Mouse (Mus musculus) heart, adult 2 months (tissue): ENCODE measurements around the gene Ppp1r7.
"Not testable (repeated sequence)": the region's sequence is repeated elsewhere in the genome, so short reads cannot be mapped to it uniquely, and the experiment has no call there.

Source experiments
- CTCF ChIP-seq: fragments of 200-600 bp; IDR thresholded peaks from 2 replicates; pipeline ENCODE4 v1.8.1; 2022; ENCODE audit warnings: antibody characterized with exemption, mild to moderate bottlenecking, moderate library complexity
- EP300 ChIP-seq: fragments of 200-500 bp; IDR thresholded peaks from 2 replicates; pipeline ENCODE4 v1.6.1; 2011; ENCODE audit warnings: low read depth, low read length, control low read depth; ENCODE audit not compliant: insufficient read depth
- POLR2A ChIP-seq: fragments of 200-500 bp; IDR thresholded peaks from 2 replicates; pipeline ENCODE4 v1.6.1; 2011; ENCODE audit warnings: mild to moderate bottlenecking, low read depth, low read length, control low read depth; ENCODE audit not compliant: insufficient read depth

DNA sequence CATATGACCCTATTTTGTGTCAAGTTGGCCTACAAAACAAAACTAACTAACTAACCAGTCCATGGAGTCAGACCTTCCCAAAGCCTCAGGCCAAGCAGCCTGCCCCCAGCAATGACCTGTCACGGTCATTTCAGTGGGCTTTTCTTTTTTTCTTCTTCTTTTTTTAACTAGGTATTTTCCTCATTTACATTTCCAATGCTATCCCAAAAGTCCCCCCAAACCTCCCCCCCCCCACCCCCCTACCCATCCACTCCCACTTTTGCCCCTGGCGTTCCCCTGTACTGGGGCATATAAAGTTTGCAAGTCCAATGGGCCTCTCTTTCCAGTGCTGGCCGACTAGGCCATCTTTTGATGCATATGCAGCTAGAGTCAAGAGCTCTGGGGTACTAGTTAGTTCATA, 48.2 kb upstream of the Ppp1r7 start:
- TF ChIP-seq CTCF, POLR2A, EP300: not testable (repeated sequence)
